Mouse (Mus musculus) kidney, postnatal 0 days (tissue): ENCODE data around the gene Mylk. TPM values are rescaled to one million over a fixed set of nuclear protein-coding genes. Genes with fewer than 3 reads are reported as not detected.
A peak's percentile ranks its signal among the peaks of the same experiment; 100 is the strongest.

Source experiments
- ATAC-seq: fragments of 200-750 bp; cut with Nextera tagmentation; replicated peaks from 2 replicates; pipeline ENCODE4 v1.8.0; 2017; ENCODE audit warnings: low read depth, moderate number of reproducible peaks, moderate TSS enrichment, moderate library complexity; ENCODE audit not compliant: low FRiP score
- DNase-seq: peaks from one replicate; pipeline ENCODE4 v3.0.0-alpha.2; 2016; ENCODE audit warnings: low spot score
- H3K27ac ChIP-seq: fragments of 300-500 bp; sonication (generic); 2 replicates; pipeline ENCODE4 v1.5.1; 2014; ENCODE audit warnings: mild to moderate bottlenecking
- H3K27me3 ChIP-seq: fragments of 300-500 bp; sonication (generic); 2 replicates; pipeline ENCODE4 v1.6.1; 2014; ENCODE audit warnings: low read length, mixed read lengths; ENCODE audit not compliant: insufficient read depth
- H3K36me3 ChIP-seq: fragments of 300-500 bp; sonication (generic); 2 replicates; pipeline ENCODE4 v1.6.1; 2014; ENCODE audit warnings: low read length, mixed read lengths; ENCODE audit not compliant: insufficient read depth
- H3K4me1 ChIP-seq: fragments of 300-500 bp; sonication (generic); replicated peaks from 2 replicates; pipeline ENCODE4 v1.6.1; 2014; ENCODE audit warnings: antibody characterized with exemption, low read length, mixed read lengths; ENCODE audit not compliant: insufficient read depth
- H3K4me2 ChIP-seq: fragments of 300-500 bp; sonication (generic); 2 replicates; pipeline ENCODE4 v1.6.1; 2014; ENCODE audit warnings: mild to moderate bottlenecking, low read length, moderate library complexity, mixed read lengths
- H3K4me3 ChIP-seq: fragments of 300-500 bp; sonication (generic); replicated peaks from 2 replicates; pipeline ENCODE4 v1.5.1; 2014; ENCODE audit warnings: low read depth, low read length
- H3K9ac ChIP-seq: fragments of 300-500 bp; sonication (generic); 2 replicates; pipeline ENCODE4 v1.6.1; 2014; ENCODE audit warnings: low read depth, low read length
- H3K9me3 ChIP-seq: fragments of 300-500 bp; sonication (generic); replicated peaks from 2 replicates; pipeline ENCODE4 v1.6.1; 2016; ENCODE audit warnings: low read length, inconsistent platforms, mixed read lengths
- CTCF ChIP-seq: IDR thresholded peaks from 2 replicates; pipeline ENCODE4 v1.5.1; 2016; ENCODE audit warnings: antibody characterized with exemption, low read depth, mild to moderate bottlenecking, moderate library complexity
- whole genome bisulfite sequencing: fragments of 180-500 bp; shearing (Covaris S2); extraction: QIAGEN DNeasy Blood & Tissue Kit; methylation state at CpG from one replicate; pipeline ENCODE4 v1.1.7; 2014; 5-methylcytosine and 5-hydroxymethylcytosine counted together
- polyA plus RNA-seq: library from polyadenylated mRNA; unstranded; fragments of >200 nt; fragmentation: Nextera tagmentation; extraction: Ambion mirVana; gene quantifications from 2 replicates; pipeline ENCODE4 v1.2.1, GENCODE M21; 2015

Gene Mylk
- polyA plus RNA-seq, 1 experiment from 2014 or later: 68.5 TPM

DNA sequence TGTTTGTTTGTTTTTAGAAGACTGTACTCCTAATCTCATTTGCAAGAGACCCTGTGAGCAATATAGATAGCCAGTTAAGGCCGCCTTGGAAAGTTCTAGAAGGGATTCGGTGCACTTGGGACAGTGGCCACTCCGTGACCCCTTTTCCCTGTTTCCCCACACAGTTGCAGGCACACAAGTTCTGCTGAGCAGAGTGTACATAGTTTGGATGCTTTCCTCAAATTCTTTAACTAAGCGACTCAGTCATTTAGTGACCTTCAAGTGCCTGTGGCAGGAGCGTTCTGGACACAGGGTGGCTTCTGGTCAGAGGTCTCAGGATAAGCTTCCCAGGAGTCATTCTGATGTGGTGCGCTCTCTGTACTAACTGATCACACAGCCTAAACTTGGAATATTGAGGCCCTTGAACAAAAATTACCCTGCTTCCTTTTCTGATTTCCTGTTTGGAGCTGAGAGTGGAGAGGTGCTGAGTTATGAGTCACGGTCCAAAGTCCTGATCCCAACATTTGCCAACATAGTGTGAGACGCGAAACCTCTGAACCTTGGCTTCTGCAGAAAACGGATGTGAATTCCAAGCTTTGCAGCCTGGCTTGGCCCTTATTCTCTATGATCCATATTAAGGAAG, 116.8 kb downstream of the Mylk start:
- H3K27ac ChIP-seq: peak overlapping the region; percentile 71; the same call in 1 of the 2 replicates
- H3K4me2 ChIP-seq: no peak overlapping the region
- H3K4me1 ChIP-seq: peaks cover 6% of the 10 kb centered on the region; the same call in 1 of the 2 replicates
- H3K9ac ChIP-seq: no peak overlapping the region
- peak; percentile 57 for ATAC-seq
- H3K36me3 ChIP-seq: no peaks in the 10 kb centered on the region
- no peak for TF ChIP-seq CTCF
- peak; percentile 60 for DNase-seq
- 50% methylated on average over 10 of the region's 10 CpGs for WGBS
- no peak overlapping the region for H3K4me3 ChIP-seq
- no peaks in the 10 kb centered on the region for H3K9me3 ChIP-seq
- H3K27me3 ChIP-seq: no peaks in the 10 kb centered on the region

DNA sequence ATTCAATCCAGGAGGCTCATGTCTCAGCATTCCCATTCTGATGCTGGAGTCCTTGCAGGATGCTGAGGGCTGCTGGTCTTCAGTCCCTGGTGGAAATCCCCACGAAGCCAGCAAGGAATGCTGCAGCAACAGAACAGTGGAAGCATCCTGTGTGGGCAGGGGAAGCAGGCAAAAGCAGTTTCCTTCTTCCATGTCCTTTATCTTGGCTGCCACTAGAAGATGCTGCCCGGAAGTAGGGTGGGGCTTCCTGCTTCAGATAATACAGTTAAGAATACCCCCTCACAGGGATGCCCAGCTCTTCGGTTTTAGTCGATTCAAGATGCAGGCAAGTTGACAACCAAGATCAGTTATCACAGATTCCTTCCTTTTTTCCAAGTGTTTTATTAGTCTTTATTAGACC, 120.4 kb downstream of the Mylk start:
- ATAC-seq (no peak), DNase-seq (peak; percentile 24)
- Histone ChIP-seq H3K9me3 (no peaks in the 10 kb centered on the region), H3K4me1 (peaks cover 6% of the 10 kb centered on the region; the same call in 1 of the 2 replicates), H3K4me2 (no peak overlapping the region), H3K36me3 (no peaks in the 10 kb centered on the region), H3K4me3 (no peak overlapping the region), H3K27ac (no peak overlapping the region), H3K9ac (no peak overlapping the region), H3K27me3 (no peaks in the 10 kb centered on the region)
- no peak for TF ChIP-seq CTCF
- WGBS: 71% methylated on average over 4 of the region's 4 CpGs

DNA sequence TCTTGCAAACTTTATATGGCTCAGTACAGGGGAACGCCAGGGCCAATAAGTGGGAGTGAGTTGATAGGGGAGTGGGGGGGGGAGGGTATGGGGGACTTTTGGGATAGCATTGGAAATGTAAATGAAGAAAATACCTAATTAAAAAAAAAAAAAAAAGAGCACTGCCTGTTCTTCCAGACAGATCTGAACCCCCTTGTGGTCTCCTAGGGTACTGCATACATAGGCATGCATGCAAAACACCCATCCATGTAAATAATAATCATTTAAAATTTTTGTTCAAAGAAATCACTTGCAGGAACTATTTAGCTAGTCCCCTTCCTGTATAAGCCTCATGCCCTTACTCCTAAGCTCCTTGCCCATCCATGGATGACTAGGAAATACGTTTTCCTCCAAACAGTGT, 122.2 kb downstream of the Mylk start:
- Histone ChIP-seq H3K9me3 (no peaks in the 10 kb centered on the region), H3K36me3 (no peaks in the 10 kb centered on the region), H3K9ac (no peak overlapping the region), H3K27me3 (no peaks in the 10 kb centered on the region), H3K27ac (no peak overlapping the region), H3K4me1 (no peaks in the 10 kb centered on the region), H3K4me3 (no peak overlapping the region), H3K4me2 (no peak overlapping the region)
- TF ChIP-seq CTCF: peak; percentile 46; the same call in 1 of the 2 replicates
- 93% methylated on average over 2 of the region's 2 CpGs for WGBS
- DNase-seq: no peak
- ATAC-seq: no peak

DNA sequence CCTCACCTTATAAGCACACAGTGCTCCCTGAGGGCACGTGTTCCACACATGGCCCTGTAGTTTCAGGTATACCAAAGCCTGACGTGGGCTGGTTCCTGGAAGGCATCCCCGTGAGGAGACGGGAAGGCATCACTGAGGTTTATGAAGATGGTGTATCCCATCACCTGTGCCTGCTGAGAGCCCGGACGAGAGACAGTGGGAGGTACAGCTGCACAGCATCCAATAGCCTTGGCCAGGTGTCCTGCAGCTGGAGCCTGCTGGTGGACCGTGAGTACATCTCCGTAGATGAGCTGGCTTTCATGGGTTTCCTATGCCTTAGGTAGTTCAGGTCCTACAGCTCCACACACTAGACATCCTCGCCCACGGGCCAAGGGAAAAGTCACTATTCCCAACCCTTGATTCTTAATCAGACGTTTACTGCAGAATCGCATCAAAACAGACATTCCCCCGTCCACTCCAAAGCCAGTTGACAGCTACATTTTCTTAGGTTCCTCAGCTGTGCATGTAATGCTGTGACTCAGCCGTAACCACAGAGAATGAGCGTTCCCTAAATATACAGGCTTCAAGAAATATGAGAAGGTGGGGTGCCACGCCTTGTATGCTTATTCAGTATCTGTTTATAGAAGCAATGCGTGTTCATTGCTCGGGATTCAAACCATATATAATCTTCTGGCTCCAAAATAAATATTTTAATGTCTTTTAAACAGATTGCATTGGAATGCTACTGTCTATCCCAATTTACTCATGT, 135.2 kb downstream of the Mylk start:
- no peak for TF ChIP-seq CTCF
- no peak for ATAC-seq
- no peak overlapping the region for H3K27ac ChIP-seq

DNA sequence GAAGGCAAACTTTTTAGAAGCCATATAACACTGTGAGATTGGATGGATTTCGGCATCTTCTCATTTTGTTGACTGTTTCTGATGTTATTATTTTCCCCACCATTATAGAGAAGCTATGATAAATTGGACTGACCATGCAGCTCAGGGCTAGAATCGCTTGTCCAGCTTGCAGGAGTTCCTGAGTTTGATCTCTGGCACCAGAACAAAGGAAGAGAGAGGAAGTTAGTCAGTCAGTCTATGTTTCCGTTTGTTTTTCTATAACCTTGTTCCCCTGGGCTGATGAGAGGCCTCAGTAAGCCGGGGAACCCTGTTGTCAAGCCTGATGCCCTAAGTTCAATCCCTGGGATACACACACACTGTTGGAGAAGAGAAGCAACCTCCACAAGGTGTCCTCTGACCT, 135.8 kb downstream of the Mylk start:
- H3K9me3 ChIP-seq: no peaks in the 10 kb centered on the region
- no peak for TF ChIP-seq CTCF
- H3K27me3 ChIP-seq: no peaks in the 10 kb centered on the region
- ATAC-seq (no peak), DNase-seq (peak; percentile 44)
- H3K4me1 ChIP-seq: no peaks in the 10 kb centered on the region
- 56% methylated on average over 4 of the region's 4 CpGs for WGBS
- H3K9ac ChIP-seq: no peak overlapping the region
- H3K36me3 ChIP-seq: no peaks in the 10 kb centered on the region
- H3K27ac ChIP-seq: no peak overlapping the region
- no peak overlapping the region for H3K4me3 ChIP-seq
- H3K4me2 ChIP-seq: no peak overlapping the region

More for the DNA sequence above, 135.2 kb downstream of the Mylk start:
- Histone ChIP-seq H3K27me3 (no peaks in the 10 kb centered on the region), H3K9me3 (no peaks in the 10 kb centered on the region), H3K9ac (no peak overlapping the region), H3K4me2 (no peak overlapping the region), H3K36me3 (no peaks in the 10 kb centered on the region), H3K4me3 (no peak overlapping the region), H3K4me1 (no peaks in the 10 kb centered on the region)
- 78% methylated on average over 18 of the region's 18 CpGs for WGBS
- DNase-seq: peak; percentile 30

DNA sequence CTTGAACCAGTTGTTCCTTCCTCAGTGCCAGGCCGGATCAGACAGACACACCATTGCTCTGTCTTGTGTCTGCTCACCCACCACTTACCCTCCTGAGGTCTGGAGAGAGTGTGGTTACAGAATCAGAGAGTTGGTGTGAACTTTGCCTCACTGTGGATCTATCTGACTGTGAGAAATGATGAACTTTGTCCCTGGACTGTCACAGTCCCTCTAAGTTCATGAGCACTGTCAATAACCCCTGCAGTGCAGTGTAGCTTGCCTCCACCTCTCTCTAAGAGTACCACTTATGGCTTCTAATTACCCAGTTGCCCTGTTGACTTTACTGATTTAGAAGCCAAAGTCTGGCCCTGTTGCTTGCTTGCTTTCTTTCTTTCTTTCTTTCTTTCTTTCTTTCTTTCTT, 142.0 kb downstream of the Mylk start:
- H3K9me3 ChIP-seq: no peaks in the 10 kb centered on the region
- H3K27me3 ChIP-seq: no peaks in the 10 kb centered on the region
- H3K4me1 ChIP-seq: no peaks in the 10 kb centered on the region
- H3K27ac ChIP-seq: no peak overlapping the region
- ATAC-seq (no peak), DNase-seq (no peak)
- TF ChIP-seq CTCF: no peak
- WGBS: 92% methylated on average over 1 of the region's 1 CpGs
- H3K4me2 ChIP-seq: no peak overlapping the region
- no peaks in the 10 kb centered on the region for H3K36me3 ChIP-seq
- no peak overlapping the region for H3K4me3 ChIP-seq
- no peak overlapping the region for H3K9ac ChIP-seq
